Mouse (Mus musculus) urinary bladder, postnatal 4 days (tissue): ENCODE results near the gene Padi1.

ENCODE experiments used
- DNase-seq, 2 experiments: peaks; one replicate each; pipeline ENCODE4 v3.0.0; 2021 to 2022; ENCODE audit warnings: low spot score in 2 of 2

The Padi1 gene

GRCm38 (mm10) chr4:140845666-140846065, at the start of gene Padi1:
Gene Padi1 (minus strand): TSS chr4:140845778.
- no peak for DNase-seq

GRCm38 (mm10) chr4:140892163-140892530, 46.6 kb upstream of the Padi1 start:
- peak in 1 of 2 experiments; percentile 49 for DNase-seq

- DNase-seq, result peak in 1 of 2 experiments; percentile 45
Measured at GRCm38 (mm10) chr4:140891525-140892162, 46.1 kb upstream of the Padi1 start.

GRCm38 (mm10) chr4:140883852-140884251, 38.3 kb upstream of the Padi1 start:
- DNase-seq, result peak; percentile 56 to 62

GRCm38 (mm10) chr4:140882981-140883380, 37.4 kb upstream of the Padi1 start:
- DNase-seq, result peak in 1 of 2 experiments; percentile 43

GRCm38 (mm10) chr4:140882365-140882764, 36.8 kb upstream of the Padi1 start:
- DNase-seq, result peak in 1 of 2 experiments; percentile 58

- peak in 1 of 2 experiments; percentile 58 for DNase-seq
Measured at GRCm38 (mm10) chr4:140881771-140882170, 36.2 kb upstream of the Padi1 start.

- DNase-seq, result peak in 1 of 2 experiments; percentile 52
Measured at GRCm38 (mm10) chr4:140881026-140881670, 35.6 kb upstream of the Padi1 start.

- DNase-seq, result no peak
Measured at GRCm38 (mm10) chr4:140880207-140880606, 34.6 kb upstream of the Padi1 start.

GRCm38 (mm10) chr4:140879739-140880138, 34.2 kb upstream of the Padi1 start:
- DNase-seq, result peak in 1 of 2 experiments; percentile 58

- no peak for DNase-seq
Measured at GRCm38 (mm10) chr4:140879116-140879515, 33.5 kb upstream of the Padi1 start.

GRCm38 (mm10) chr4:140878655-140879054, 33.1 kb upstream of the Padi1 start:
- peak in 1 of 2 experiments; percentile 56 for DNase-seq

GRCm38 (mm10) chr4:140877441-140877840, 31.9 kb upstream of the Padi1 start:
- no peak for DNase-seq

GRCm38 (mm10) chr4:140876681-140877080, 31.1 kb upstream of the Padi1 start:
- no peak for DNase-seq

GRCm38 (mm10) chr4:140876161-140876560, 30.6 kb upstream of the Padi1 start:
- peak in 1 of 2 experiments; percentile 48 for DNase-seq

GRCm38 (mm10) chr4:140873011-140873410, 27.4 kb upstream of the Padi1 start:
- peak in 1 of 2 experiments; percentile 50 for DNase-seq

- DNase-seq, result peak in 1 of 2 experiments; percentile 54
Measured at GRCm38 (mm10) chr4:140872686-140872992, 27.1 kb upstream of the Padi1 start.

GRCm38 (mm10) chr4:140871851-140872685, 26.5 kb upstream of the Padi1 start:
- peak in 1 of 2 experiments; percentile 54 for DNase-seq

GRCm38 (mm10) chr4:140871376-140871775, 25.8 kb upstream of the Padi1 start:
- no peak for DNase-seq

GRCm38 (mm10) chr4:140870876-140871275, 25.3 kb upstream of the Padi1 start:
- no peak for DNase-seq

GRCm38 (mm10) chr4:140869945-140870344, 24.4 kb upstream of the Padi1 start:
- DNase-seq, result no peak

- DNase-seq, result no peak
Measured at GRCm38 (mm10) chr4:140868484-140869190, 23.1 kb upstream of the Padi1 start.
